Mouse (Mus musculus) liver, adult (tissue): Measurements from ENCODE around the gene Zfp568.

Experiments
- GATA4 ChIP-seq: IDR thresholded peaks from 2 replicates; pipeline ENCODE4 v1.6.1; 2014; ENCODE audit warnings: mild to moderate bottlenecking, low read length; ENCODE audit not compliant: insufficient replicate concordance

Zfp568 gene

GRCm38 (mm10) chr7:29982341-29982740 is 1.4 kb upstream of the Zfp568 start:
- TF ChIP-seq GATA4: no peak

- no peak; the same call in 1 of the 2 replicates for TF ChIP-seq GATA4
These were observed 824 bp upstream of the Zfp568 start for GRCm38 (mm10) chr7:29982931-29983330.

GRCm38 (mm10) chr7:29983340-29983689 is 440 bp upstream of the Zfp568 start:
- no peak for TF ChIP-seq GATA4

GRCm38 (mm10) chr7:29986101-29986500 is 2.3 kb downstream of the Zfp568 start:
- no peak for TF ChIP-seq GATA4

GRCm38 (mm10) chr7:29987551-29987950 is 3.8 kb downstream of the Zfp568 start:
- no peak for TF ChIP-seq GATA4

- TF ChIP-seq GATA4: no peak
These were observed 5.3 kb downstream of the Zfp568 start for GRCm38 (mm10) chr7:29989031-29989430.

- no peak for TF ChIP-seq GATA4
These were observed 8.9 kb downstream of the Zfp568 start for GRCm38 (mm10) chr7:29992698-29993097.

- no peak for TF ChIP-seq GATA4
These were observed 9.6 kb downstream of the Zfp568 start for GRCm38 (mm10) chr7:29993340-29993739.

GRCm38 (mm10) chr7:29995134-29995533 is 11.4 kb downstream of the Zfp568 start:
- no peak for TF ChIP-seq GATA4

- TF ChIP-seq GATA4: no peak
These were observed 16.8 kb downstream of the Zfp568 start for GRCm38 (mm10) chr7:30000601-30001000.

GRCm38 (mm10) chr7:30007601-30008000 is 23.8 kb downstream of the Zfp568 start:
- TF ChIP-seq GATA4: no peak

- no peak for TF ChIP-seq GATA4
These were observed 24.4 kb downstream of the Zfp568 start for GRCm38 (mm10) chr7:30008020-30008690.

- no peak for TF ChIP-seq GATA4
These were observed 25.7 kb downstream of the Zfp568 start for GRCm38 (mm10) chr7:30009321-30010085.

- TF ChIP-seq GATA4: no peak
These were observed 26.9 kb downstream of the Zfp568 start for GRCm38 (mm10) chr7:30010551-30011195.

- no peak for TF ChIP-seq GATA4
These were observed 29.2 kb downstream of the Zfp568 start for GRCm38 (mm10) chr7:30012956-30013363.

GRCm38 (mm10) chr7:30017226-30017625 is 33.5 kb downstream of the Zfp568 start:
- no peak for TF ChIP-seq GATA4
